Mouse (Mus musculus) stomach, embryonic 16.5 days (tissue): ENCODE measurements around the gene Snd1. TPM values are rescaled to one million over a fixed set of nuclear protein-coding genes. Genes with fewer than 3 reads are reported as not detected.

Source experiments
- ATAC-seq: fragments of 200-750 bp; cut with Nextera tagmentation; 2 replicates; pipeline ENCODE4 v1.8.0; 2017; ENCODE audit warnings: moderate number of reproducible peaks, moderate TSS enrichment; ENCODE audit not compliant: insufficient read depth, low FRiP score
- H3K27ac ChIP-seq: fragments of 300-500 bp; sonication (generic); 2 replicates; pipeline ENCODE4 v1.5.1; 2014; ENCODE audit warnings: low read length
- H3K27me3 ChIP-seq: fragments of 300-500 bp; sonication (generic); 2 replicates; pipeline ENCODE4 v1.6.1; 2014; ENCODE audit warnings: low read length, control low read depth, mixed read lengths; ENCODE audit not compliant: control insufficient read depth, insufficient read depth
- H3K36me3 ChIP-seq: fragments of 300-500 bp; sonication (generic); 2 replicates; pipeline ENCODE4 v1.6.1; 2014; ENCODE audit warnings: low read length; ENCODE audit not compliant: control insufficient read depth, insufficient read depth
- H3K4me1 ChIP-seq: fragments of 300-500 bp; sonication (generic); 2 replicates; pipeline ENCODE4 v1.6.1; 2014; ENCODE audit warnings: low read length, control low read depth, mixed read lengths; ENCODE audit not compliant: control insufficient read depth, insufficient read depth
- H3K4me2 ChIP-seq: fragments of 300-500 bp; sonication (generic); 2 replicates; pipeline ENCODE4 v1.6.1; 2014; ENCODE audit warnings: low read depth, low read length, mixed read lengths
- H3K4me3 ChIP-seq: fragments of 300-500 bp; sonication (generic); replicated peaks from 2 replicates; pipeline ENCODE4 v1.5.1; 2014; ENCODE audit warnings: mild to moderate bottlenecking, low read length
- H3K9ac ChIP-seq: fragments of 300-500 bp; sonication (generic); 2 replicates; pipeline ENCODE4 v1.6.1; 2014; ENCODE audit warnings: low read length
- H3K9me3 ChIP-seq: fragments of 300-500 bp; sonication (generic); replicated peaks from 2 replicates; pipeline ENCODE4 v1.6.1; 2016; ENCODE audit warnings: low read length, control low read depth; ENCODE audit not compliant: control insufficient read depth
- WGBS: fragments of 180-500 bp; shearing (Covaris S2); extraction: QIAGEN DNeasy Blood & Tissue Kit; methylation state at CpG from one replicate; pipeline ENCODE4 v1.1.7; 2014; 5-methylcytosine and 5-hydroxymethylcytosine counted together
- polyA plus RNA-seq: library from polyadenylated mRNA; unstranded; fragments of >200 nt; fragmentation: Nextera tagmentation; extraction: Ambion mirVana; gene quantifications from 2 replicates; pipeline ENCODE4 v1.2.1, GENCODE M21; 2015

Snd1 gene
- polyA plus RNA-seq, 1 experiment from 2014 or later: 136 TPM

GRCm38 (mm10) chr6:28450977-28451376 lies 24.0 kb upstream of the Snd1 start:
- WGBS: under 1% methylated on average over 12 of the region's 12 CpGs

GRCm38 (mm10) chr6:28459221-28459668 lies 15.7 kb upstream of the Snd1 start:
- Histone ChIP-seq H3K27ac (no peak overlapping the region), H3K4me3 (no peak overlapping the region), H3K4me2 (no peak overlapping the region), H3K9ac (no peak overlapping the region), H3K36me3 (no peaks in the 10 kb centered on the region), H3K27me3 (no peaks in the 10 kb centered on the region), H3K4me1 (no peaks in the 10 kb centered on the region), H3K9me3 (no peaks in the 10 kb centered on the region)
- ATAC-seq: no peak

More at GRCm38 (mm10) chr6:28450977-28451376, 24.0 kb upstream of the Snd1 start:
- Histone ChIP-seq H3K27ac (no peak overlapping the region), H3K36me3 (no peaks in the 10 kb centered on the region), H3K9me3 (no peaks in the 10 kb centered on the region), H3K9ac (no peak overlapping the region), H3K4me3 (no peak overlapping the region), H3K27me3 (peaks cover 28% of the 10 kb centered on the region), H3K4me1 (no peaks in the 10 kb centered on the region), H3K4me2 (no peak overlapping the region)
- no peak for ATAC-seq

GRCm38 (mm10) chr6:28460534-28460933 lies 14.4 kb upstream of the Snd1 start:
- Histone ChIP-seq H3K9me3 (no peaks in the 10 kb centered on the region), H3K27me3 (no peaks in the 10 kb centered on the region), H3K4me2 (no peak overlapping the region), H3K36me3 (no peaks in the 10 kb centered on the region), H3K9ac (no peak overlapping the region), H3K4me3 (no peak overlapping the region), H3K4me1 (no peaks in the 10 kb centered on the region), H3K27ac (no peak overlapping the region)
- WGBS: 5% methylated on average over 5 of the region's 5 CpGs
- no peak; the same call in 1 of the 2 replicates for ATAC-seq

GRCm38 (mm10) chr6:28464630-28465029 lies 10.3 kb upstream of the Snd1 start:
- Histone ChIP-seq H3K4me3 (no peak overlapping the region), H3K9ac (no peak overlapping the region), H3K27ac (no peak overlapping the region; the same call in 1 of the 2 replicates), H3K36me3 (no peaks in the 10 kb centered on the region), H3K9me3 (no peaks in the 10 kb centered on the region), H3K27me3 (no peaks in the 10 kb centered on the region), H3K4me1 (no peaks in the 10 kb centered on the region), H3K4me2 (no peak overlapping the region)
- peak; percentile 44 for ATAC-seq
- WGBS: 19% methylated on average over 6 of the region's 6 CpGs

- Histone ChIP-seq H3K9ac (no peak overlapping the region), H3K4me2 (no peak overlapping the region), H3K9me3 (no peaks in the 10 kb centered on the region), H3K4me3 (no peak overlapping the region), H3K4me1 (no peaks in the 10 kb centered on the region), H3K27ac (no peak overlapping the region), H3K27me3 (no peaks in the 10 kb centered on the region), H3K36me3 (no peaks in the 10 kb centered on the region)
- 64% methylated on average over 4 of the region's 4 CpGs for WGBS
- no peak for ATAC-seq
These were observed 4.8 kb upstream of the Snd1 start for GRCm38 (mm10) chr6:28470017-28470602.

- no peak for ATAC-seq
- Histone ChIP-seq H3K27ac (no peak overlapping the region), H3K4me1 (no peaks in the 10 kb centered on the region), H3K4me3 (no peak overlapping the region), H3K4me2 (no peak overlapping the region), H3K27me3 (no peaks in the 10 kb centered on the region), H3K9ac (no peak overlapping the region), H3K9me3 (no peaks in the 10 kb centered on the region), H3K36me3 (no peaks in the 10 kb centered on the region)
- WGBS: 83% methylated on average over 5 of the region's 5 CpGs
These were observed 4.3 kb upstream of the Snd1 start for GRCm38 (mm10) chr6:28470621-28471020.

GRCm38 (mm10) chr6:28471284-28472035 lies 3.5 kb upstream of the Snd1 start:
- no peak for ATAC-seq
- WGBS: 83% methylated on average over 9 of the region's 9 CpGs
- no peak overlapping the region for H3K27ac ChIP-seq

GRCm38 (mm10) chr6:28474211-28474610 lies 728 bp upstream of the Snd1 start:
- Histone ChIP-seq H3K27me3 (no peaks in the 10 kb centered on the region), H3K9ac (no peak overlapping the region), H3K9me3 (no peaks in the 10 kb centered on the region), H3K27ac (no peak overlapping the region; the same call in 1 of the 2 replicates), H3K4me1 (peaks cover 6% of the 10 kb centered on the region; the same call in 1 of the 2 replicates), H3K4me3 (no peak overlapping the region), H3K4me2 (no peak overlapping the region), H3K36me3 (no peaks in the 10 kb centered on the region)
- no peak for ATAC-seq
- 73% methylated on average over 4 of the region's 4 CpGs for WGBS

More at GRCm38 (mm10) chr6:28471284-28472035, 3.5 kb upstream of the Snd1 start:
- no peak overlapping the region for H3K4me2 ChIP-seq
- no peaks in the 10 kb centered on the region for H3K4me1 ChIP-seq
- no peaks in the 10 kb centered on the region for H3K36me3 ChIP-seq
- no peaks in the 10 kb centered on the region for H3K9me3 ChIP-seq
- H3K4me3 ChIP-seq: no peak overlapping the region
- H3K27me3 ChIP-seq: no peaks in the 10 kb centered on the region
- H3K9ac ChIP-seq: no peak overlapping the region
